Mouse (Mus musculus): ENCODE measurements around the gene Dab2ip.

Dab2ip gene

DNA sequence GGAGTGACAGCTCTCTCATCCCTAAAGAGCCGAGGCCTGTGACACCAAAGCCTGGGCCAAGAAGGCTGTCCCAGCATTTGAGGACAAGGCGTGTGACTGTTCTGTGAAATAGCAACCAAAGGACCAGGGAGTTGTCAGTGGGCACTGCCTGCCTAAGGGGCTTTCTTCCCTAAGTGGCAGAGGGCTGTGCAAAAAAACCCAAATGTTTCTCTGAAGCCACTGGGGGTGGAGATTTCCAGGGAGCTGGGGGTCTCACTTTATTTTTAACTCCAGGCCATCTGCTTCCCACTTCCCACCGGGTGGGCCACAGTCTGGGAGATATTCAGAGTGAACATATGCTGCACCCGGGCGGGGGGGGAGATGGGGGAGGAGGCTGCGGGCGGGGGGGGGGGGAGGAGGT, 188.6 kb downstream of the Dab2ip start:
- DNase-seq (ENCODE audit: low read depth, low spot score), result no peak

DNA sequence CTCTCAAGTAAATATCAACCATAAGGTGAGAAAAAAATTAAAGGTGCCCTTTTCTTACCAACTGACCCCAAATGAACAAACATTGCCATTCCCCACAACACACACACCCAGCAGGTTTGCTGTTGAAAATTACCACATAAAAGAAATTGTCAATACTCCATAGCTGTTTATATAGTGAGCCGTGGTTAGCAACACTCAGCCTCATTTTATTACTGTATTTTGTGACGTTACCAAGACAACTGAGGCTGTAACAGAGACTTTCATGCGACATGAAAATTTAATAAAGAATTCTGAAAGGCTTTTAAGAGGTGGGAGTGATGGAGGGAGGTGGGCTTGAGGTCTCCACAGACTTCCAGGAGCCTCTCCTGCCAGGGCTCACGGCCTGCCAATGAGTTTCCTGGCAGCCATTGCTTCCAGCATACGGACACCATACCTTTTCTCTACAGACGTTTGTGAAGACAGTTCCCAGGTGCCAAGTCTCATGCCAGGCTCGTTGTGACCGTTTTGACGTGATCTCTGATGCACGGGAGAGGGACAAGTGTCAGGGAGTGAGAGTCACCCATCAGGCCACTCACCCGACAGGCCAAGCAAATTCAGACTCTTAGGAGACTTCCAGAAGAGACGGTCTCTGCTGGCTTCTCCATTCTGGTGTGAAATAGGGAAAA, 189.4 kb downstream of the Dab2ip start:
- no peak for DNase-seq (ENCODE audit: low read depth, low spot score)

GRCm38 (mm10) chr2:35750533-35751141, 192.6 kb downstream of the Dab2ip start:
- DNase-seq (ENCODE audit: low read depth, low spot score), result no peak

DNA sequence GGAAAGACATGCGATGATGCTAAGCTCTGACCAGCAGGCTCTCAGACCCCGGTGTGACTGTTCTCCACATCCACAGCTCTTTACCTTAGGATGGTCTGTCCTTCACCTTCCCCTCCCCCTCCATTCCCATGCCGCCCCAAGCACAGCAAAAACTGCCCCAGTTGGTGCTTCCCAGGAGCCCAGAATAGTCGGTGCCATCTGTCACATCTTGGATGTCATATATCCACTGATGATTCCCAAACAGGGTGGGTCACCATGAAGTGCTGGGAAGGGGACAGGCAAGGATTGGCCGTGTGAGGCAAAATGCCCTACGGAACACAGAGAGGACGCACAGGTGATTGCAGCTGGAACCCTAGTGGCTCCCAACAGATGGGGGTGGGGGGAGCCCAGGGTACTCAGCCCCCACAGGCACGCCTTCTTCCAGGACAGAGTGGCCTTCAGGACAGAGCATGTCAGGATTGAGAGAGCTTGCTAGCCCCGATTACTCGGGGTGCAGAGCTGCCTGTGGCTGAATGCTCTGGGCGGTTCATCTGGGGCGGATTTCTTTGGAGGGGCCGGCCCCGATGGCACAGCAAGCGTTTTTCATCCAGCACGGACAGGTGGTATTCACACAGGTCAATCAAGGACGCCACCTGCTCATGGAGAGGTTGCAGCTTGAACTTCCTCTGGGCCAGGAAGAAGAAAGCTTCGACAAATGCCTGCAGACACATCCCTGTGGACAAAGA, 193.9 kb downstream of the Dab2ip start:
- no peak for DNase-seq (ENCODE audit: low read depth, low spot score)

- DNase-seq (ENCODE audit: low read depth, low spot score), result no peak
Measured at GRCm38 (mm10) chr2:35756467-35756866, 198.4 kb downstream of the Dab2ip start.

- no peak for DNase-seq (ENCODE audit: low read depth, low spot score)
Measured at GRCm38 (mm10) chr2:35760352-35760751, 202.3 kb downstream of the Dab2ip start.

DNA sequence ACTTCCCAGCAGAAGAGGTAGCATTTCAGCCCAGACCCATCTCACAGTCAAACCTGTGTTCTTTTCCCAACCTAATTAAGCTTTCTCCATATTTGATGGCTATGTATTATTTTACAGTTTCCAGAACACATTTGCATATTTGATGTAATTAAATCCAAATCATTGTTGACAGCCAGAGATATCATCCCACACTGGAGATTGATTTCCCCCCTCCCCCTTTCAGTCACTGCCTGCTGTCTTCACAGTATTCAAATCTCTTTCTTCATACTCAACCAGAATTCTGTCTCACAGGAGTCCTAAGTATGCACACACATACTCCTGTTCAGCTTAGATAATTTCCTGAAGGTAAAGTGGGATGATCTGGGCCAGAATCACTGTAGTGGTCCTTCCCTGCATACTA, 202.8 kb downstream of the Dab2ip start:
- DNase-seq (ENCODE audit: low read depth, low spot score), result no peak

GRCm38 (mm10) chr2:35761458-35761857, 203.4 kb downstream of the Dab2ip start:
- DNase-seq (ENCODE audit: low read depth, low spot score), result no peak

DNA sequence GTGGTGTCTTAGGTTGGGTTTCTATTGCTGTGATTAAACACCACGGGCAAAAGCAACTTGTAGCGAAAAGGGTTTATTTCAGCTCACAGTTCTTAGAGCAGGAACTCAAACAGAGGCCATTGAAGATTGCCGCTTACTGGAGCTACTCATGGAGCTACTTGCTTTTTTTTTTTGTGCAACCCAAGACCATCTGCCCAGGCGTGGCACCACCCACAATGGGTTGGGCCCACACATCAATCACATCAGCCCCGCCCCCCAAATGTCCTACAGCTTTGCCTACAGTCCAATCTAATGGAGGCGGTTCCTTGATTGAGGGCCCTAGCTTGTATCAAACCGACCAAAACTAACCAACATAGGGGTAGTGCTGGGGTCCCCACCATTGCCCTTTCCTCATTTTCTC, 205.8 kb downstream of the Dab2ip start:
- DNase-seq (ENCODE audit: low read depth, low spot score), result no peak

DNA sequence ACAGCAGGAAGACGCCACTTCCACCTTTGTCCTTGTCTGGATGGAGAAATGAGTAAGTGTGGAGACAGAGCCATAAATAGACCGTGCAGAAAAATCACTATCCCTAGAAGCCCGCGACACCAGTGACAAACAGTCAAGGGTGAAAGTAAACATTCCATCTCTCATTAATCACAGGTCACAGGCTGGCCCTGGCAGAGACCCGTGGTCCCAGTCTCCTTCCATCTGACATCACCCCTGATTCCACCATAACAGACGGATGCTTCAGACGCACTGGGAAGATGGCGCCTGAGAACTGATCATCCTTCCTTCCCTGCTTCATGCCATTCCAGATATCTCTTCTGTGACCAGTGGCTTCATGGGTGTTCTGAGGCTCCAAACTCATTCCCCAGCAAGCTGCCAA, 206.3 kb downstream of the Dab2ip start:
- no peak for DNase-seq (ENCODE audit: low read depth, low spot score)

GRCm38 (mm10) chr2:35767834-35768537, 209.9 kb downstream of the Dab2ip start:
- no peak for DNase-seq (ENCODE audit: low read depth, low spot score)

- no peak for DNase-seq (ENCODE audit: low read depth, low spot score)
Measured at GRCm38 (mm10) chr2:35768538-35769238, 210.6 kb downstream of the Dab2ip start.

GRCm38 (mm10) chr2:35769398-35769797, 211.3 kb downstream of the Dab2ip start:
- no peak for DNase-seq (ENCODE audit: low read depth, low spot score)

GRCm38 (mm10) chr2:35770541-35770940, 212.5 kb downstream of the Dab2ip start:
- DNase-seq (ENCODE audit: low read depth, low spot score), result no peak

DNA sequence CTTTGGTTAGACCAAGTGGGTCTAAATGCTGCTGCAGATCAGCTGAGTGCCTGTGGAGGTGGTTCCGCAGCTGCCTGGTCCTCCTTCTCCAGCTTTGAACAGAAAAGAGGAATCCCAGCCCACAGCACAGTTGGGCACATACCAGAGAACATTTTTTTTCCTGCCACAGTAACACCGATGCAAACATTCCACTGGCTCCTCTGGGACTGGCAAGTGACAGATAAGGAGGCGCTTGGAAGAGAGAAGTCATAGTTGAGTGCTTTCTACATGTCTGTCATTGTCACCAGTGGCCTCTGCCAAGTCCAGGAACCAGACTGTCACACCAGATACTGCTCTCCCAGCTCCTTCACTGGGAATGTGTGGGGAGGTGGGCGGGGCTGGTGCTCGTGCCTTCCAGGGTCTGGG, 217.6 kb downstream of the Dab2ip start:
- no peak for DNase-seq (ENCODE audit: low read depth, low spot score)

DNA sequence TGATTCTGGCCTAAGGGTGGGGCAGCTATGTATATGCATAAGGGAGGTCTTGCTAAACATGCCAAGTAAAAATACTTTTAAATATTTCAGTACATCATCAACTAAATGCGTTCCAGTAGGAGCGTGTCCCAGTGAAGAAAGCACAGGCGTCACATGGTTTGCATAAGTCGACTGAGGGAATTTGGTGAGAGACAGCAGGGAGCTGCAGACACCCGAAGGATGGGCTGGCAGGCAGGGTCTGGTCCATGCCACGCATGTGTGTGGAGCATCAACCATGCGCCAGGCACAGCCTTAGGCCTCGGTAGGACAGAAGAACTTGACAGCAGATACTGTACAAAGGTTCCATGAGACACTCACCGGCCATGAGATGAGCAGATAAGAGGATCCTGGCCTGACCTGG, 218.9 kb downstream of the Dab2ip start:
- no peak for DNase-seq (ENCODE audit: low read depth, low spot score)

GRCm38 (mm10) chr2:35779266-35779665, 221.2 kb downstream of the Dab2ip start:
- DNase-seq (ENCODE audit: low read depth, low spot score), result no peak

Measured in retina, adult 2 months (tissue).